Mouse (Mus musculus) frontal cortex, postnatal 10 days (tissue): ENCODE results near the gene Rbms1.

Experiments
- DNase-seq, 2 experiments: peaks; one replicate each; pipeline ENCODE4 v3.0.0; 2022; ENCODE audit warnings: low spot score in 2 of 2, mixed read lengths in 1 of 2

The Rbms1 gene

DNA sequence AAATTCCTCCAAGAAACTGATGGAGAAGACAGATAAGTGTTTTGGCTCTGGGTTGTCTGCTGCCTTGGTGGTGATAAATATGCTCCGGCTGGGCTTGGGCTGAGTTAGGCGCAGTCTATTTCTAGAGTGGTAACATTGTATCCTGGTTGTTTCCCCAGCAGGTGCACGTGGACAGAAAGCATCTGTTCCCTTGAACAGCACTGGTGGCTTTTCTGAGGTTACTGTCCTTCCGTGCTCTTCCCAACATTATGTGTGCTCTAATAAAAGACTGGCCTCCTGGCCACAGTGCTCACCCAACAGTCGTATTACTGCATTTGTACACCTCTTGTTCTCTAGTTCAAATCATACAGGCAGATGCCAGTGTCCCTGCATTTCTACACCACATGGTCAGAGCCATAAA is 250.1 kb downstream of the Rbms1 start:
- no peak for DNase-seq

DNA sequence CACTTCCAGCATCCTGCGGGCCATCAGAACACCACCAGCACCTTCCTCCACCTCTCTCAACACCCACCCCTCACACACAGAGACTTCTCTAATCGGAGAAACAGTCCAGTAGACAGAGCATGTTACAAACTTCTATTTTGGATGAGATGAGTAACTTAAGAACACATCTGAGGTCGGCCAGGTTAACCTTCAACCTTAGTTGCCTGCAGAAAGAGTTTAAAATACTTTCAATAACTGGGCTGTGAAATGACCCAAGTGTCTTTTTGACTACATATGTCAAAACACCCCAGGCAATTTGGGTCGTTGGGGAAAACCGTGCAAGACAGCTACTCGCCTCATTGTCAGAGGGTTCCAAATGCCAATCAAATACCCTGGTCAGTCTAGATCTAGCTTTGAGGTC is 250.5 kb downstream of the Rbms1 start:
- no peak for DNase-seq

GRCm38 (mm10) chr2:60711098-60711880 is 251.7 kb downstream of the Rbms1 start:
- no peak for DNase-seq

- DNase-seq: no peak
Measured at GRCm38 (mm10) chr2:60710317-60710716, 252.7 kb downstream of the Rbms1 start.

DNA sequence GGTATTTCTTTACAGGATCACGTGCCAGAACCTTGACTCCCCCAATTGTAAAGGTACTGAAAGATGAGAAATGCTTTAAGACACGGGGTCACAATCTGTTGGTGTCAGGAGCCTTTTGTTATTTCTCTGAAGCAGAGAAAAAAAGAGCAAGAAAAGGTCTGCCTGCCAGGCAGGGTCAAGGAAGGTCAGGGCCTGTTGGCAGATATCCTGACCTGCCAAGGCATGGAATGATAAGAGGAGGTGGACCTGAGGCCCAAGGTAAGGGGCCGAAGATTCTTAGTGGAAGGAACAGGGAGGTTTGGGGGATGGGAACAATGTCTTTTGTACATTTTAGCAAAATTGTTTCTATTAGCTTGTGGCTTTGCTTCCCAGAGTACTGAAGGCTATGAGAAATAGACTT is 254.3 kb downstream of the Rbms1 start:
- no peak for DNase-seq

DNA sequence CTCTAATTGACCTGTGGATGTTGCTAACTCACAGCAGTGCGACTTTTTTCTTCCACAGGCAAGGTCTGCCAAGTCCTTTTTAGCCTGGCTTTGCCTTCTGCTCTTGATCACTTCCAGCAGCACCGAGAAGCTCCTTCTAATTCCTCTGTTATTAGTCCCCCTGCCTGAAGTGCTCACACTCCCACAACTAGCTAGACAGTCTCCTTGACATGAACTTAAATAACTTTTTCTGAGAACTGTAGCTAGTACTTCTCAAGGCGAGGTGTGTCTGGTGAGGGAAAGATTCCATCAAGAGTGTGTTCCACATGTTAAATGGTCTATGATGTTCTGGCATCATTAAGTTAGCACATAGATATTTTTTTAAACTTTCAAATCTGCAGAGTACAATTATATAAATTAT is 256.1 kb downstream of the Rbms1 start:
- no peak for DNase-seq

- no peak for DNase-seq
Measured at GRCm38 (mm10) chr2:60705426-60705825, 257.6 kb downstream of the Rbms1 start.

GRCm38 (mm10) chr2:60703315-60703714 is 259.7 kb downstream of the Rbms1 start:
- no peak for DNase-seq

- no peak for DNase-seq
Measured at GRCm38 (mm10) chr2:60700956-60701355, 262.0 kb downstream of the Rbms1 start.
